Mouse (Mus musculus) embryonic fibroblast, embryonic 13.5 days (primary cell): ENCODE measurements around the gene Iqsec1. TPM values are rescaled to one million over a fixed set of nuclear protein-coding genes. Genes with fewer than 3 reads are reported as not detected.

Source experiments
- H3K27ac ChIP-seq: 2 replicates; pipeline ENCODE4 v1.5.1; 2012; ENCODE audit warnings: low read length, control low read depth, inconsistent platforms; ENCODE audit not compliant: insufficient read depth
- H3K4me1 ChIP-seq: 2 replicates; pipeline ENCODE4 v1.6.1; 2011; ENCODE audit warnings: low read length; ENCODE audit not compliant: control insufficient read depth, insufficient read depth
- H3K4me3 ChIP-seq: 2 replicates; pipeline ENCODE4 v1.5.1; 2011; ENCODE audit warnings: mild to moderate bottlenecking, control low read depth, low read length; ENCODE audit not compliant: insufficient read depth
- CTCF ChIP-seq: IDR thresholded peaks from 2 replicates; pipeline ENCODE4 v1.5.1; 2011; ENCODE audit warnings: mild to moderate bottlenecking, control low read depth, low read length, moderate library complexity, borderline replicate concordance; ENCODE audit not compliant: insufficient read depth
- POLR2A ChIP-seq: IDR thresholded peaks from 2 replicates; pipeline ENCODE4 v1.6.1; 2011; ENCODE audit warnings: low read depth, mild to moderate bottlenecking, control low read depth, low read length, moderate library complexity
- polyA plus RNA-seq: library from polyadenylated mRNA; stranded (reverse); fragments of >200 nt; gene quantifications from 2 replicates; pipeline ENCODE4 v1.2.4, GENCODE M21; 2011; ENCODE audit warnings: low read depth; ENCODE audit not compliant: missing spikeins, insufficient read length

Gene Iqsec1
- polyA plus RNA-seq, 1 experiment = 56.0 TPM

GRCm38 (mm10) chr6:90789520-90789919 lies 199.0 kb downstream of the Iqsec1 start:
- TF ChIP-seq POLR2A (no peak), CTCF (no peak)

GRCm38 (mm10) chr6:90787587-90787986 lies 200.9 kb downstream of the Iqsec1 start:
- Histone ChIP-seq H3K4me3 (no peak overlapping the region), H3K27ac (no peak overlapping the region), H3K4me1 (no peaks in the 10 kb centered on the region)
- no peak for TF ChIP-seq CTCF
- no peak for TF ChIP-seq POLR2A

More at GRCm38 (mm10) chr6:90789520-90789919, 199.0 kb downstream of the Iqsec1 start:
- Histone ChIP-seq H3K4me3 (no peak overlapping the region), H3K4me1 (no peaks in the 10 kb centered on the region), H3K27ac (no peak overlapping the region)

GRCm38 (mm10) chr6:90787036-90787435 lies 201.4 kb downstream of the Iqsec1 start:
- no peak overlapping the region for H3K27ac ChIP-seq
- TF ChIP-seq POLR2A (no peak), CTCF (no peak)
- H3K4me1 ChIP-seq = no peaks in the 10 kb centered on the region
- H3K4me3 ChIP-seq = no peak overlapping the region

GRCm38 (mm10) chr6:90786589-90786988 lies 201.9 kb downstream of the Iqsec1 start:
- Histone ChIP-seq H3K27ac (no peak overlapping the region), H3K4me3 (no peak overlapping the region), H3K4me1 (no peaks in the 10 kb centered on the region)
- TF ChIP-seq CTCF (no peak), POLR2A (no peak)

- no peak overlapping the region for H3K27ac ChIP-seq
- no peak for TF ChIP-seq POLR2A
- TF ChIP-seq CTCF = no peak
These were observed 204.5 kb downstream of the Iqsec1 start for GRCm38 (mm10) chr6:90783945-90784344.

GRCm38 (mm10) chr6:90783176-90783575 lies 205.3 kb downstream of the Iqsec1 start:
- Histone ChIP-seq H3K27ac (no peak overlapping the region), H3K4me1 (no peaks in the 10 kb centered on the region), H3K4me3 (no peak overlapping the region)
- no peak for TF ChIP-seq CTCF
- no peak for TF ChIP-seq POLR2A

More at GRCm38 (mm10) chr6:90783945-90784344, 204.5 kb downstream of the Iqsec1 start:
- no peak overlapping the region for H3K4me3 ChIP-seq
- no peaks in the 10 kb centered on the region for H3K4me1 ChIP-seq

- TF ChIP-seq POLR2A = no peak
- no peak for TF ChIP-seq CTCF
- no peak overlapping the region for H3K4me3 ChIP-seq
- H3K4me1 ChIP-seq = no peaks in the 10 kb centered on the region
- no peak overlapping the region for H3K27ac ChIP-seq
These were observed 206.3 kb downstream of the Iqsec1 start for GRCm38 (mm10) chr6:90781921-90782770.

- TF ChIP-seq CTCF (no peak), POLR2A (no peak)
- Histone ChIP-seq H3K4me3 (no peak overlapping the region), H3K4me1 (no peaks in the 10 kb centered on the region), H3K27ac (no peak overlapping the region)
These were observed 208.0 kb downstream of the Iqsec1 start for GRCm38 (mm10) chr6:90780532-90780931.

- no peaks in the 10 kb centered on the region for H3K4me1 ChIP-seq
- TF ChIP-seq POLR2A (no peak), CTCF (no peak)
- H3K27ac ChIP-seq = no peak overlapping the region
- H3K4me3 ChIP-seq = no peak overlapping the region
These were observed 209.6 kb downstream of the Iqsec1 start for GRCm38 (mm10) chr6:90778841-90779240.

GRCm38 (mm10) chr6:90777302-90777701 lies 211.2 kb downstream of the Iqsec1 start:
- H3K4me1 ChIP-seq = no peaks in the 10 kb centered on the region
- TF ChIP-seq POLR2A (no peak), CTCF (no peak)
- H3K4me3 ChIP-seq = no peak overlapping the region
- H3K27ac ChIP-seq = no peak overlapping the region
